Mouse (Mus musculus): ENCODE results near the gene Iyd.
"Not testable (repeated sequence)": the region's sequence is repeated elsewhere in the genome, so short reads cannot be mapped to it uniquely, and the experiment has no call there.

Gene Iyd

GRCm38 (mm10) chr10:3540003-3540827 lies at the start of gene Iyd:
Iyd (plus strand) TSS chr10:3540240.
- no peak for DNase-seq (ENCODE audit: low read depth, low spot score)

GRCm38 (mm10) chr10:3496791-3497190 lies 43.2 kb upstream of the Iyd start:
- DNase-seq (ENCODE audit: low read depth, low spot score) = no peak

- DNase-seq (ENCODE audit: low read depth, low spot score) = not testable (repeated sequence)
These were observed 39.2 kb upstream of the Iyd start for GRCm38 (mm10) chr10:3500846-3501245.

GRCm38 (mm10) chr10:3507484-3508221 lies 32.4 kb upstream of the Iyd start:
- no peak for DNase-seq (ENCODE audit: low read depth, low spot score)

- DNase-seq (ENCODE audit: low read depth, low spot score) = no peak
These were observed 31.8 kb upstream of the Iyd start for GRCm38 (mm10) chr10:3508222-3508588.

- no peak for DNase-seq (ENCODE audit: low read depth, low spot score)
These were observed 31.3 kb upstream of the Iyd start for GRCm38 (mm10) chr10:3508746-3509145.

- DNase-seq (ENCODE audit: low read depth, low spot score) = no peak
These were observed 30.3 kb upstream of the Iyd start for GRCm38 (mm10) chr10:3509663-3510277.

- DNase-seq (ENCODE audit: low read depth, low spot score) = no peak
These were observed 29.6 kb upstream of the Iyd start for GRCm38 (mm10) chr10:3510486-3510885.

GRCm38 (mm10) chr10:3511401-3511800 lies 28.6 kb upstream of the Iyd start:
- DNase-seq (ENCODE audit: low read depth, low spot score) = no peak

GRCm38 (mm10) chr10:3512620-3513305 lies 27.3 kb upstream of the Iyd start:
- no peak for DNase-seq (ENCODE audit: low read depth, low spot score)

GRCm38 (mm10) chr10:3513947-3514346 lies 26.1 kb upstream of the Iyd start:
- no peak for DNase-seq (ENCODE audit: low read depth, low spot score)

GRCm38 (mm10) chr10:3514634-3515033 lies 25.4 kb upstream of the Iyd start:
- no peak for DNase-seq (ENCODE audit: low read depth, low spot score)

- no peak for DNase-seq (ENCODE audit: low read depth, low spot score)
These were observed 23.6 kb upstream of the Iyd start for GRCm38 (mm10) chr10:3516442-3516841.

- DNase-seq (ENCODE audit: low read depth, low spot score) = no peak
These were observed 16.8 kb upstream of the Iyd start for GRCm38 (mm10) chr10:3523044-3523793.

GRCm38 (mm10) chr10:3524513-3524912 lies 15.5 kb upstream of the Iyd start:
- no peak for DNase-seq (ENCODE audit: low read depth, low spot score)

GRCm38 (mm10) chr10:3525420-3526019 lies 14.5 kb upstream of the Iyd start:
- no peak for DNase-seq (ENCODE audit: low read depth, low spot score)

- DNase-seq (ENCODE audit: low read depth, low spot score) = no peak
These were observed 10.2 kb upstream of the Iyd start for GRCm38 (mm10) chr10:3529807-3530206.

GRCm38 (mm10) chr10:3530661-3531060 lies 9.4 kb upstream of the Iyd start:
- DNase-seq (ENCODE audit: low read depth, low spot score) = no peak

GRCm38 (mm10) chr10:3531375-3531774 lies 8.7 kb upstream of the Iyd start:
- DNase-seq (ENCODE audit: low read depth, low spot score) = peak; percentile 32

- no peak for DNase-seq (ENCODE audit: low read depth, low spot score)
These were observed 5.6 kb upstream of the Iyd start for GRCm38 (mm10) chr10:3534445-3534844.

- DNase-seq (ENCODE audit: low read depth, low spot score) = no peak
These were observed 3.7 kb upstream of the Iyd start for GRCm38 (mm10) chr10:3536361-3536760.
